Mouse (Mus musculus): ENCODE measurements at regions not wholly inside any gene's neighbourhood (a gene's known extent, or its start where the extent isn't known, plus 50 kb on each side); places are given as distances from the start of the nearest gene placed in this dataset.

DNA sequence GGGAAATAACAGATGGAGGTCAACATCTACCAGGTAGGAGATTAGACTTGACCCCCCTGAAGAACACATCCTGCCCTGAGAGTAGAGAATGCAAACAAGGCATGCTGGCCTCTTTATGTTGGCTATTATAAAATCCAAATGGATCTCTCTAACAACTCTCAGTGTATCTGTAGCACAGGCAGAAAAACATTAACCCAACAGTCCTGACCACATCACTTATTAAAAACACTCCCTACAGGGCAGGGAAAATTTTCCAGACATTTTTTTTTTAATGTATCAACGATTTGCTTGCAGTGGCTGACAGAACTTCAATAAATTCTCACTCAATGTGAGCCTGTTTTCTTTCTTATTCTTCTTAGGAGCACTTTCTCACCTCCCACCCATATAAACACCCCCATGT is 511.4 kb downstream of the Cdk5rap2 start:
- DNase-seq (ENCODE audit: extremely low spot score in 1 of 2, low spot score in 2 of 2), result no peak
- no peak overlapping the region for H3K27ac ChIP-seq
- no peak overlapping the region for H3K4me3 ChIP-seq
- TF ChIP-seq CTCF (IDR thresholded peaks at IDR 0.05), result no peak
- intact Hi-C loops (cut with DNase I), result loop anchor here (5.0 to 10.0 kb wide), 3 partner anchors 128 to 514 kb away; no protein-coding TSS in a partner anchor

DNA sequence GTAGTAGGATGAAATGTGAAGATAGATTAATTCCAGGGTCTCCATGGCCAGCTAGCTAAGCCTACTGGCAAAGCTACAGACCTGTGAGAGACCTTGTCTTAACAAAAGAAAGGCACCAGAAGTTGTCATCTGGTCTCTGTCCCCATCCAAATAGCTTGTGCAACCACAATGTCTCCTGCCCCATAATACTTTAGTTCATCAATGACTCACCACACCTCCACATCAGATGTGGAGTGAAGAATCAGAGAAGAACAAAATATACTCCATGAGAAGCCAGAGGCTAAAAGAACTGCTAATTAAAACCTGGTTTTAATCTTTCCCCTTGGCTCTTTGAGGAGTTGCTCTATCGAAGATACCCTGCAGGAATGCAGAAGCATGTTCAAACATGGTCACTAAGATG is 514.1 kb downstream of the Cdk5rap2 start:
- DNase-seq (ENCODE audit: extremely low spot score in 1 of 2, low spot score in 2 of 2), result no peak
- intact Hi-C loops (cut with DNase I), result loop anchor here (5.0 to 10.0 kb wide), 3 partner anchors 131 to 511 kb away; no protein-coding TSS in a partner anchor
- H3K4me3 ChIP-seq, result no peak overlapping the region
- no peak for TF ChIP-seq CTCF (IDR thresholded peaks at IDR 0.05)
- no peak overlapping the region for H3K27ac ChIP-seq

DNA sequence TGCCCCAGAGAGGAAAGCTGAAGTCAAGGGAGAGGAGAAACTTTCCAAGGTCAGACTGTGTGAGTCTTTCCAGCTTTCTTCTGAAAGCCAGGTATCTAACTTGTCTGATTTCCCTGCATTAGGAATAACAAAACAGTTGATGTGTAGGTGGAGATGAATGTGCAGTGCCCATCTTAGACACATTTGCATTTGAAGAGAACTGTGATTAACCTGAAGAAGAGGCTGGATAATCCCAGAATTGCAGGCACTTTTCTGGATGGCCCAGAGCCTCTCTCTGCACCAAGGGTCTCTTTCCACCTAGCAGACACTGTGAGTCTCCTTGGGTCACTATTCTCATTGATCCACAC is 517.4 kb downstream of the Cdk5rap2 start:
- DNase-seq (ENCODE audit: extremely low spot score in 1 of 2, low spot score in 2 of 2), result no peak

DNA sequence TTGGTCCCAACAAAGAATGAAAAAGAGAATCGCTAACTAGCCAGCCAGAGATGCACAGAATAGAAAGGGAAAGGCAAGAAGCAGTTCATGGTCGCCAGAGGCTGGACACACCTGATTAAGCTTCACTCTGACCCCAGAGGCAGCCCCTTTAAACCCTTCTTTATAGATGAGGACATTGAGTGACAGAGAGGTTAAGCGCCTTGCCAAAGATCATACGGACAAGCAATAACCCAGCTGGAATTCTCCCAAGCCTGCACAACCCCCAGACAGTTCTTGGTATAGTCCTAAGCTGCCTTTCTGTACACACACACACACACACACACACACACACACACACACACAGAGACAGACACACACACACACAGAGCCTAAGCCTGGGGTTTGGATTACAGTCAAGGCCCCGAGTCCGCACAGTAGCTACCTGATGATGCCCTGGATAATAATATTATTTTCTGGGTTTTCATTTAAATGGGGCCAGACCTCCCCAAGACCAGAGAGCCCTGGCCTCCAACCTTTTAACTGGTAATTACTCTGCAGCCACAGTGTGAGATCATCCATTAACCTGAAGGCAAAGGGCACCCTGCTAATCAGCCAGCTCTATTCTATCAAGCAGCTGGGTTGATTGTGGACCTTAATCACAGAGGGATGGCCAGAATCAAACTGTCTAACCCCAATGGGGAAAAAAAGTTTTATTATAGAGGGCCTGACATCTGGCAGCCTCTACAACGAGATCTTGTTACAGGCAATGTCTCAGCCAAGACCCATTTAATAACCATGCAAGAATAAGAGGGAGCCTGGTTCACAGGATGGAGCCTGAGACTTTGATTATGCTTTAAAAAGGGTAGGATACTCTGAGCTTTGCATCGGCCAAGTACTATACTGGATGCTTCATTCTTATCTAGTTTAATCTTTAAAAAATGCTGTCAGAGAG is 518.1 kb downstream of the Cdk5rap2 start:
- TF ChIP-seq CTCF (IDR thresholded peaks at IDR 0.05), result no peak
- H3K4me3 ChIP-seq, result no peak overlapping the region
- H3K27ac ChIP-seq, result 0 out of 2 replicates have a peak overlapping the region, but pooled peaks have one; percentile 6
- intact Hi-C loops (cut with DNase I), result loop anchor here (5.0 to 10.0 kb wide), 3 partner anchors 130 to 507 kb away; no protein-coding TSS in a partner anchor
- no peak for DNase-seq (ENCODE audit: extremely low spot score in 1 of 2, low spot score in 2 of 2)

More for the DNA sequence above, 517.4 kb downstream of the Cdk5rap2 start:
- Histone ChIP-seq H3K4me3 (no peak overlapping the region), H3K27ac (no peak overlapping the region)
- no peak for TF ChIP-seq CTCF (IDR thresholded peaks at IDR 0.05)
- intact Hi-C loops (cut with DNase I), result loop anchor here (5.0 to 10.0 kb wide), 3 partner anchors 131 to 508 kb away; no protein-coding TSS in a partner anchor

DNA sequence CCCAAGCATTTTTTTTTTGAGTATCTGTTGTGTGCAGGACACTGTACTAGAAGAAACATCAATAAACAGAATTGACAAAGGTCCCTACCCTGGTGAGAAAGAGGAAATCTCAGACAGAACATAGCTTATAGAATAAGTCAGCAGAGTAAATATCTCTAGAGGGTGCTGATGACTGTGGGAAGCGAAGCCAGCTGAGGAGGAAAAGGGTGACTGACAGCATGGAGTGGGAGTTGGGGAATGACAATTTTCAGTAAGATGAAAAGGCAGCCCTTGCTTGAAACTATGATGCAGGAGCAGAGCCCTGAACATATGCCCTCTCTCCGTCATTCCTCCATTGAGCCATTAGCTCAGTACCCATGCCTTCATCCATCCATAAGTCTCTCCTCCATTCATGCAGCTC is 519.6 kb downstream of the Cdk5rap2 start:
- DNase-seq (ENCODE audit: extremely low spot score in 1 of 2, low spot score in 2 of 2), result no peak
- intact Hi-C loops (cut with DNase I), result loop anchor here (5.0 to 10.0 kb wide), 3 partner anchors 128 to 506 kb away; no protein-coding TSS in a partner anchor
- H3K27ac ChIP-seq, result no peak overlapping the region
- H3K4me3 ChIP-seq, result no peak overlapping the region
- no peak for TF ChIP-seq CTCF (IDR thresholded peaks at IDR 0.05)

DNA sequence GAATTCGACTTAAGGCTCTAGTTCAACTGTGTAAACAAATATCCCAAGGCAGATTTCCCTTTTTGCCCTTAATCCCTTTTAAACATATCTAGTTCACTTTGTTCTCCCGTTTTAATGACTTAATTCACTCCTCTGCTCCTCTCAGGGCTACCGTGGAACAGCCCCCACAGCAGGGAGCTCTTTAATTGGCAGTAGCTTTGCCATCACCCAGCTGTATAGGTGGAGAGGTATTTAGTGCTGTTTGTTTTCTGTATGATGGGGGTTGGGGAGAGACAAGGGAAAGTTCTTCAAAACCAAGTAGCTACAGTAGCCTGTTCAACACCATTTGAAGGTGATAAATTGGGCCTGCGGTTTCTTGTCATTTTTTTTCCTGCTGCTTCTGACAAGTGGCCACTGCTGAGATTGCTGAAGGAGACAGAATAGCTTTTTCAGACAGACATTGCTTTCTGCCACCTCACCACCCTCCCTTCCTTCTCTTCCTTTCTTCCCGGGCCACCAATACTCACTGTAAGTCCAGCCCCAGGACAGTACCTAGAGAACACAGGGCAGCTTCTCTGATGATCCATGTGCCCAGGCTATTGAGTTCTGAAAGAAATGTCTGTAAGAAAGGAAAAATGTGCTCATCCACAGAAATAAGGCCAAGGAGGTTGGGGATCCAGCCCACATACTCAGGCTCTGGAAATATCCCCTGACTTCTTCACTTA is 520.2 kb downstream of the Cdk5rap2 start:
- intact Hi-C loops (cut with DNase I), result loop anchor here (5.0 to 10.0 kb wide), 4 partner anchors 128 to 933 kb away; no protein-coding TSS in a partner anchor
- DNase-seq (ENCODE audit: extremely low spot score in 1 of 2, low spot score in 2 of 2), result no peak
- no peak overlapping the region for H3K4me3 ChIP-seq

DNA sequence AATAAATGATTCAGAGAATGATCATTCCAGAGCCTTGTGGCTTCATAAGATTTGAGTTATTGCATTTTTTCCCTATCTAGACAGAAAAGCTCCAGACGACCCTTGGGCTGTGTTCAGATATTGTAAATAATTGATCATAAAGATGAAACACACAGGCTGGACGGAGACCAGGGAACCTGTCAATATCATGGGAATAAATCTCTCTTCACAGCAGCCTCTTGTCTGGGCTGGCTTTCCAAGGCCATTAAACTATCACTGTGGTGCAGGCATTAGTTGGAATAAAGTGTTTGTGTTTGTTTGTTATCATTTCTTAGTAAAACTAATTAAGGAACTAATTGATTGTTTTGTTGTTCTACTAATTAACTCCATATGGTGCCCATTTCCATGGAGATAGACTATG is 533.5 kb downstream of the Cdk5rap2 start:
- intact Hi-C loops (cut with DNase I), result no loop called here
- Histone ChIP-seq H3K4me3 (no peak overlapping the region), H3K27ac (no peak overlapping the region)
- TF ChIP-seq CTCF (IDR thresholded peaks at IDR 0.05), result no peak
- DNase-seq (ENCODE audit: extremely low spot score in 1 of 2, low spot score in 2 of 2), result no peak

More for the DNA sequence above, 520.2 kb downstream of the Cdk5rap2 start:
- no peak overlapping the region for H3K27ac ChIP-seq
- TF ChIP-seq CTCF (IDR thresholded peaks at IDR 0.05), result no peak

DNA sequence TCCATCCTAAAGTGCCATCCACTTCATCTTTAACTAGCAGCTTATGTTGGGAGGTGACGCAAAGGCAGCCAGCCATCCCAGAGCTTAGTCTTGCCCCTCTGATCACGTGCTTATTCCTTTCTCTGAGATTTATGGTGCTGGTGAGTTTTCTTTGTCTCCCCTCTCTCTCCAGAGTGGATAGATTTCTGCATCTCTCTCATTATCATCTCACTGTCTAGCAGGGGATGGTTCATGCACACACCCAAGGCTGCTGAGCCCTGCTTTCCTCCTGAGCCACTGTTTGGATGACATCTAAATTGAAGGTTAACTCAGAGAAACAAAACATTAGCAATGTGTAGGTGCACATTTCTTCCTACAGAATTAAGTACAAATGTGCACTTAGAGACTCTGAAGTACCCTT is 539.6 kb downstream of the Cdk5rap2 start:
- TF ChIP-seq CTCF (IDR thresholded peaks at IDR 0.05), result no peak
- H3K27ac ChIP-seq, result no peak overlapping the region
- no peak for DNase-seq (ENCODE audit: extremely low spot score in 1 of 2, low spot score in 2 of 2)
- intact Hi-C loops (cut with DNase I), result no loop called here
- H3K4me3 ChIP-seq, result no peak overlapping the region

DNA sequence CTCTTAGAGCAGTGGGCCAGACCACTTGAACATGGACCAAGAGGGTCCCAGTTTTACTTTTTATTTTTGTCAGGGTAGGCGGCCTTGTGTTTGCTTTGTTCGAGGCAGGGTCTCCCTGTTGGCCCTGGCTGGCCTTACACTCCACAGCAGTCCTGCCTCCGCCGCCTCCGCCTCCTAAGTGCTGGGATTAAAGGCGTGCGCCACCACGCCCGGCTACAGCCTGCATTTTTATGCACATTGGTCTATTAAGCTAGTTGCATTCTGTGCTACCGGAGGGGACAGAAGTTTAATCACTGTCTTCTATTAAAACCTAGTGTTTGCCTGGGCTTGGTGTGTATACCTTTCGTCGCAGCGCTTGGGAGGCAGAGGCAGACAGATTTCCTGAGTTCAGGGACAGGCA is 555.2 kb downstream of the Cdk5rap2 start:
- H3K4me3 ChIP-seq, result no peak overlapping the region
- H3K27ac ChIP-seq, result no peak overlapping the region
- no peak for TF ChIP-seq CTCF (IDR thresholded peaks at IDR 0.05)
- intact Hi-C loops (cut with DNase I), result no loop called here
- no peak for DNase-seq (ENCODE audit: extremely low spot score in 1 of 2, low spot score in 2 of 2)

DNA sequence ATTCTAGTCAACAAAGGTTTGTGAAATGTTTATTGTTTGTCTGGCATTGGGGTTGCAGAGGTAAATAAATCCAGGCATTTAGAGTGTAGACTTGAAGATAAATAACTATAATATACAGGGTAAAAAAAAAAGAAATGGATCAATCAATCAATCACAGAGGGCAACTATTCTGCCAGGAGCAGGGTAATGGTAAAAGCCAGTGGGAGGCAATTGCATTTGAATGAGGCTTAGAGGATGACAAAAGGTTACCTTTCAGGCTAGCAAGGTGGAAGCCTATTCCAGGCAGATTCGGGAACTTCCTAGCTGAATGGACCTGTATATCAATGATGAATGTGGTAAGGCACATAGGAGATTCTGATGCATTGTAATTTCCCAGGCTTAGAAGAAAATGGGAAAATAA is 557.6 kb downstream of the Cdk5rap2 start:
- no peak for TF ChIP-seq CTCF (IDR thresholded peaks at IDR 0.05)
- no peak overlapping the region for H3K4me3 ChIP-seq
- no peak overlapping the region for H3K27ac ChIP-seq
- intact Hi-C loops (cut with DNase I), result no loop called here
- no peak for DNase-seq (ENCODE audit: extremely low spot score in 1 of 2, low spot score in 2 of 2)

DNA sequence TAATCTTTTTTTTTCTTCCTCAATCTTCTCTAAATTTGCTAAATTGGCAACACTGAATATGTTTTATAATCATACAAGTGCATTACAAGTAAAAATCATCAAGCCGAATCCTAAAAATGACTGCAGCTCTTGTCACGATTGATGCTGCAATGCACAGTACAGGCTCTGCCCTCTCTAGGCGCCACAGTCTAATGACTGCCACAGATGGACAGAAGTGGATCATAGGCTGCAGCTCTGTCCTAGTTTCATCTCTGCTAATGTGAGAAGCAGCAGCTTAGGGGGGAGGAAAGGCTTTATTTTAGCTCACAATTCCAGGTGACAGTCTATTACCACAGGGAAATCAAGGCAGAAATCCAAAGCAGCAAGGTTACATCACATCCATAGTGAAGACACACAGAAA is 560.8 kb downstream of the Cdk5rap2 start:
- intact Hi-C loops (cut with DNase I), result no loop called here
- H3K4me3 ChIP-seq, result no peak overlapping the region
- DNase-seq (ENCODE audit: extremely low spot score in 1 of 2, low spot score in 2 of 2), result peak in 1 of 2 experiments; percentile 11

DNA sequence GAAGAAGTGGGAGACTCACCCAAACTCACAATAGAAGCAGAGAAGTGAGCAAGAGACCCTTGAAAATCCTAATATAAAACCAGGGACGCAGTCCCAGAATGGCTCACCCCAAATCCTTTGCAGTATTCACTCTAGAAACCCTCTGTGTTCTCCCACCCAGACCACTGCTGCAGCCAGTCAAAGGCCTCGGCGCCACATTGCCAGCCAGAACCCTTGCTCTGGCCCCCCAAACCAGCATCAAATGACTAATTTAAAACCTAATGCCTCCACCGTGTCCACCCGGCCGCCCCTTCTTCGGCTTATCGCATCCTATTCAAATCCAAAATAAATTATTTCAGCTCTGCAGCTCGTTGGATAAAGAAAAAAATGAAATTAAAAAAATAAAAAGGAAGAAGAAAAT is 570.4 kb downstream of the Cdk5rap2 start:
- no peak overlapping the region for H3K4me3 ChIP-seq
- TF ChIP-seq CTCF (IDR thresholded peaks at IDR 0.05), result no peak
- H3K27ac ChIP-seq, result no peak overlapping the region
- intact Hi-C loops (cut with DNase I), result no loop called here
- DNase-seq (ENCODE audit: extremely low spot score in 1 of 2, low spot score in 2 of 2), result no peak

More for the DNA sequence above, 560.8 kb downstream of the Cdk5rap2 start:
- no peak overlapping the region for H3K27ac ChIP-seq
- TF ChIP-seq CTCF (IDR thresholded peaks at IDR 0.05), result peak; percentile 4
